Mouse (Mus musculus): ENCODE measurements around the gene Rap1gap2. TPM values are rescaled to one million over a fixed set of nuclear protein-coding genes. Genes with fewer than 3 reads are reported as not detected.

The Rap1gap2 gene
- polyA plus RNA-seq, 1 experiment from 2014 or later, result 1.5 TPM

DNA sequence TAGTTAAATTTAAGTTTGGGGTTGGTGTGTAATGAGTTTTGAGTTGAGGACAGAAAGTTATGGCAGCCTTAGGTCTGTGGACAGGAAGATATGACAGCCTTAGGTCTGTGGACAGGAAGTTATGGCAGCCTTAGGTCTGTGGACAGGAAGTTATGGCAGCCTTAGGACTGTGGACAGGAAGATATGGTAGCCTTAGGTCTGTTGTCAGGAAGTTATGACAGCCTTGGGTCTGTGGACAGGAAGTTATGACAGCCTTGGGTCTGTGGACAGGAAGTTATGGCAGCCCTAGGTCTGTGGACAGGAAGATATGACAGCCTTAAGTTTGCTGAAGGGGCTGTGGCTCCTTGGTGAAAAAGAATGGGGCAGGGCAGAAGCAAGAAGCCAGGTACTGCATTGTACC is 14.6 kb upstream of the Rap1gap2 start:
- H3K4me1 ChIP-seq (replicated peaks; ENCODE audit: control insufficient read depth, insufficient read depth, low read length), result no peaks in the 10 kb centered on the region
- H3K27ac ChIP-seq (ENCODE audit: low read length), result no peak overlapping the region
- no peak for ATAC-seq (ENCODE audit: low read depth)
- H3K4me3 ChIP-seq (ENCODE audit: low read length), result no peak overlapping the region
- H3K36me3 ChIP-seq (ENCODE audit: control insufficient read depth, insufficient read depth, low read length), result no peaks in the 10 kb centered on the region
- H3K4me2 ChIP-seq (ENCODE audit: low read depth, low read length), result no peak overlapping the region
- no peak overlapping the region for H3K9ac ChIP-seq (ENCODE audit: low read length)
- peaks cover 10% of the 10 kb centered on the region for H3K27me3 ChIP-seq (ENCODE audit: control insufficient read depth, insufficient read depth, low read depth, low read length)
- no peaks in the 10 kb centered on the region for H3K9me3 ChIP-seq (ENCODE audit: control insufficient read depth, low read length)

GRCm38 (mm10) chr11:74623693-74624092 is 13.0 kb upstream of the Rap1gap2 start:
- no peak overlapping the region for H3K4me2 ChIP-seq (ENCODE audit: low read depth, low read length)

DNA sequence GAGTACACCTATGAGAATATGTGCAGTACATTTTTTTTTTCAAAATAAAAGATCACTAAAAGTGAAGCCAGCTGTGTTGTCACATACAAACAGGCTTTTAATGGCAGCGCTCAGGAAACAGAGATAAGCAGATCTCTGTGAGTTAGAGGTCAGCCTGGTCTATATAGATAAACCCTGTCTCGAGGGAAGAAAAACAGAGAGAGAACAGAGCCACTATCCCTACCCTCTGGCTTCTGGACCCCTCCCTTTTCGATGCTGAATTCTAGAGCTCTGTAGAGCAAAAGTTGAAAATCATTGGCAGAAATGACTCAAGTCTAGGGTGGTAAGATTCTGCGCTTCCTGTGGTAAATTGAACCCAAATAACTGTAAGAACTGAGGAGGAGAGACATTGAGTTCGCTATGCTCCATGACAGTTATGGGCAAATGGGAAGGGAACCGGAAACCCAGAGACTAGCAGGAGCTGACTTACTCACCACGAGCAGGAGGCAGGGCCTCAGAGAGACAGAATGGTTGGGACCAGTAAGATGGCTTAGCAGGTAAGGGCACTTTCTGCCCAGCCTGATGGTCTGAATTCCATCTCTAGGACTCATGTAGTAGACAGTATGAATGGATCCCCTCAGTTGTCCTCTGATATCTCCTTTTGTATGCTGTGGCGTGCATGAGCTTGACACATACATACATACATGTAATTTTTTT is 11.4 kb upstream of the Rap1gap2 start:
- Histone ChIP-seq H3K4me2 (ENCODE audit: low read depth, low read length) (no peak overlapping the region), H3K9me3 (ENCODE audit: control insufficient read depth, low read length) (no peaks in the 10 kb centered on the region), H3K27ac (ENCODE audit: low read length) (no peak overlapping the region), H3K4me3 (ENCODE audit: low read length) (no peak overlapping the region), H3K36me3 (ENCODE audit: control insufficient read depth, insufficient read depth, low read length) (no peaks in the 10 kb centered on the region), H3K4me1 (replicated peaks; ENCODE audit: control insufficient read depth, insufficient read depth, low read length) (peaks cover 5% of the 10 kb centered on the region; the same call in 1 of the 2 replicates), H3K9ac (ENCODE audit: low read length) (no peak overlapping the region), H3K27me3 (ENCODE audit: control insufficient read depth, insufficient read depth, low read depth, low read length) (peaks cover 21% of the 10 kb centered on the region)
- ATAC-seq (ENCODE audit: low read depth), result no peak
- 67% methylated on average over 8 of the region's 8 CpGs for WGBS

More at GRCm38 (mm10) chr11:74623693-74624092, 13.0 kb upstream of the Rap1gap2 start:
- Histone ChIP-seq H3K9me3 (ENCODE audit: control insufficient read depth, low read length) (no peaks in the 10 kb centered on the region), H3K9ac (ENCODE audit: low read length) (no peak overlapping the region), H3K4me1 (replicated peaks; ENCODE audit: control insufficient read depth, insufficient read depth, low read length) (peaks cover 5% of the 10 kb centered on the region; the same call in 1 of the 2 replicates), H3K36me3 (ENCODE audit: control insufficient read depth, insufficient read depth, low read length) (no peaks in the 10 kb centered on the region), H3K4me3 (ENCODE audit: low read length) (no peak overlapping the region), H3K27me3 (ENCODE audit: control insufficient read depth, insufficient read depth, low read depth, low read length) (peaks cover 21% of the 10 kb centered on the region), H3K27ac (ENCODE audit: low read length) (no peak overlapping the region)
- ATAC-seq (ENCODE audit: low read depth), result no peak
- WGBS, result 63% methylated on average over 6 of the region's 6 CpGs

DNA sequence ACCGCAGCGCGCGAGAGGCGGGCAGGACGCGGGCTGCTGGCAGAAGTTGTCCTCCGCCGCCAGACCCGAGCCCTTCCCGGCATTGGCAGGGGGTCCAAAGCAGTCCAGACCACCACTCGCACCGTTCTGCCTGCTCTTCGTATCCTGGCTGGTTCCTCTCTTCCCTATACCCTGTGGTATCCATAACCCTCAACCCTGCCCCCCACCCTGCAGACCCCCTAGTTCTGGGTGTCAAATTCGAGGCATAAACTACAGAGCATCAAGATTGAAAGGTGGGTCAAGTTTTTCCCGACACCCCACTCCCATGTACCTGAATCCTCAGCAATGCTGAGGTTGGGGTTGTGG is 9.2 kb upstream of the Rap1gap2 start:
- Histone ChIP-seq H3K4me3 (ENCODE audit: low read length) (peak overlapping the region; percentile 27), H3K27me3 (ENCODE audit: control insufficient read depth, insufficient read depth, low read depth, low read length) (peaks cover 21% of the 10 kb centered on the region), H3K9ac (ENCODE audit: low read length) (no peak overlapping the region), H3K4me1 (replicated peaks; ENCODE audit: control insufficient read depth, insufficient read depth, low read length) (peaks cover 5% of the 10 kb centered on the region; the same call in 1 of the 2 replicates), H3K4me2 (ENCODE audit: low read depth, low read length) (peak overlapping the region; percentile 43; the same call in 1 of the 2 replicates), H3K9me3 (ENCODE audit: control insufficient read depth, low read length) (no peaks in the 10 kb centered on the region), H3K36me3 (ENCODE audit: control insufficient read depth, insufficient read depth, low read length) (no peaks in the 10 kb centered on the region), H3K27ac (ENCODE audit: low read length) (no peak overlapping the region)
- ATAC-seq (ENCODE audit: low read depth), result no peak
- 1% methylated on average over 16 of the region's 16 CpGs for WGBS

DNA sequence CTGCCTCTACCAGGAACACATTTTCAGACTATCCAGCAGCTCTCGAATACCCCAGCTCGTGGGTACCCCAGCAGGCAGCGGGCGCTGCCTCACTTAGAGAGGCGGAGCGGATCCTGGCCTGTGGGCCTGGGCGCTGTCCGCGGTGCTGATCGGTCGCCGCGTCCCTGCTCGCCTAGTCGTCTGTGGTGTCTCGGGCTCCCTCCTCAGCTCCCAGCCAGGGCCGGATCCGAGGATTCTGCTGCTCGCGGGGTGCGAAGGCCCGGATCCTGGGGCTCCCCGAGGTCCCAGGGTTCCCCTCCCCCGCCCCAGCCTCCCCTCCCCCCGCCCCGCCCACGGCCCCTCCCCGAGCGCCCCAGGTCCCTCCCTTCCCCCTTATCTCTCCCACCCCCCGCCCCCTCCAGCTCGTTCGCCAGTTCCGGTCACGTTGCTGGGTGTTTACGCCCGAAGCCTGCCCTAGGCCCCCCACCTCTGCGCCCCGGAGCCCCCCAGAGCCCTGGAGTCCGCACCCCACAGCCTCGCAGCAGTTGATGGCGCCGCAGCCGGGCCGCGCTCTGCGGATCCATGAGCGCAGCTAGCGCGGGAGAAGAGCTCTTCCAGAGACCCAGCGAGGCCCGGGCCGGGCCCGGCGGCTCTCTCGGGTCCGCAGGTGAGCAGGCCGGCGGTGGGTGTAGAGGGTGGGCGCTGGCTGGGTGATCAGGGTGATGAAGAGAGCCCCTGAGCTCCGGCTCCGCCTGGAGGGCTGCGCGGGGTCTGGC is 8.7 kb upstream of the Rap1gap2 start, which contains the start of gene Ccdc92b:
TSS of gene Ccdc92b (plus strand) at position 405 of the 755 bp plus-strand sequence.
- Histone ChIP-seq H3K4me3 (ENCODE audit: low read length) (peak within 1 kb of the TSS; percentile 27), H3K27ac (ENCODE audit: low read length) (no peak within 1 kb of the TSS), H3K27me3 (ENCODE audit: control insufficient read depth, insufficient read depth, low read depth, low read length) (peaks cover 21% of the 10 kb centered on the region), H3K9ac (ENCODE audit: low read length) (no peak within 1 kb of the TSS), H3K4me2 (ENCODE audit: low read depth, low read length) (peak within 1 kb of the TSS; percentile 43), H3K9me3 (ENCODE audit: control insufficient read depth, low read length) (no peaks in the 10 kb centered on the region), H3K4me1 (replicated peaks; ENCODE audit: control insufficient read depth, insufficient read depth, low read length) (peaks cover 5% of the 10 kb centered on the region; the same call in 1 of the 2 replicates), H3K36me3 (ENCODE audit: control insufficient read depth, insufficient read depth, low read length) (no peaks in the 10 kb centered on the region)
- ATAC-seq (ENCODE audit: low read depth), result peak; percentile 93
- WGBS, result 2% methylated on average over 42 of the region's 63 CpGs

DNA sequence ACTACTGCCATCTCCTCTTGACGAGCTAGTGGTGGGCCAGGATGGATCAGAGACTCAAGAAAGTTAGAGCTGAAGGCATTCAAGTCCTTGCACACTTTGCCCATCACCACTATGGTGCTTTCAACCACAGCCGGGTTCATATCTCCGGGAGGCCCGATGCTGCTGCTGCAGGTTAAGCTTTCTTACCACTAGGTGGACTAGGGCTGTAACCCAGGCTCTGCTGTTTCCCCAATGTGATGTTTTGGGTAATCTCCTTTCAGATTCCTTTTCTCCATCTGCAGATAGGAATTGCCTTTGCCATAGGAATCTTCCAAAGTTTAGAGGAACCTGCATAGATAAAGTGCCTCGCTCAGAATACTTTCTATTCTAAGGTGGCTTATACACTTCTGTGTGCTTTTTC is 4.9 kb upstream of the Rap1gap2 start:
- no peak overlapping the region for H3K4me3 ChIP-seq (ENCODE audit: low read length)
- peaks cover 25% of the 10 kb centered on the region for H3K27me3 ChIP-seq (ENCODE audit: control insufficient read depth, insufficient read depth, low read depth, low read length)
- no peaks in the 10 kb centered on the region for H3K9me3 ChIP-seq (ENCODE audit: control insufficient read depth, low read length)
- H3K4me1 ChIP-seq (replicated peaks; ENCODE audit: control insufficient read depth, insufficient read depth, low read length), result peaks cover 9% of the 10 kb centered on the region; the same call in 1 of the 2 replicates
- no peak overlapping the region for H3K4me2 ChIP-seq (ENCODE audit: low read depth, low read length)
- ATAC-seq (ENCODE audit: low read depth), result no peak
- no peaks in the 10 kb centered on the region for H3K36me3 ChIP-seq (ENCODE audit: control insufficient read depth, insufficient read depth, low read length)
- H3K27ac ChIP-seq (ENCODE audit: low read length), result no peak overlapping the region
- no peak overlapping the region for H3K9ac ChIP-seq (ENCODE audit: low read length)
- WGBS, result 46% methylated on average over 5 of the region's 5 CpGs

DNA sequence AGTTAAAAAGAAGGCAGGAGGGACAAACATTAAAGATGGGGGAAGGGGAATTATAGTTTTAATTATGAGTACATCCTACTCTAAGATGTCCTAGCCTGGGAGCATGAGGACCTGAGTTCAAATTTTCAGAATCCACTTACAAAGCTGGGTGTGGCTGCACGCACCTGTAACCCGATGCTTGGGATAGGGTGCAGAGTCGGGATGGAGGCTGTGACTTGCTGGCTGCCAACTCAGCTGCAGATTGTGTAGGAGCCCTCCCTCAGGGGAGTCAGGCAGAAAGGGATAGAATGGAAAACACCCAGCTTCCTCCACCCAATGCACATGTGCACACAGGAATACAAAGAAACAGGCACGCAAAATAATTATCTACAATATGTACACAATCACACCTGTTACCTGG is 2.7 kb upstream of the Rap1gap2 start:
- Histone ChIP-seq H3K9ac (ENCODE audit: low read length) (no peak overlapping the region), H3K9me3 (ENCODE audit: control insufficient read depth, low read length) (no peaks in the 10 kb centered on the region), H3K4me3 (ENCODE audit: low read length) (no peak overlapping the region), H3K27me3 (ENCODE audit: control insufficient read depth, insufficient read depth, low read depth, low read length) (peaks cover 20% of the 10 kb centered on the region), H3K4me1 (replicated peaks; ENCODE audit: control insufficient read depth, insufficient read depth, low read length) (0 out of 2 replicates have a peak, but pooled peaks cover 6% of the 10 kb centered on the region), H3K4me2 (ENCODE audit: low read depth, low read length) (no peak overlapping the region), H3K27ac (ENCODE audit: low read length) (no peak overlapping the region), H3K36me3 (ENCODE audit: control insufficient read depth, insufficient read depth, low read length) (no peaks in the 10 kb centered on the region)
- 56% methylated on average over 4 of the region's 4 CpGs for WGBS
- no peak for ATAC-seq (ENCODE audit: low read depth)

- no peak overlapping the region for H3K4me3 ChIP-seq (ENCODE audit: low read length)
- ATAC-seq (ENCODE audit: low read depth), result no peak
- peaks cover 20% of the 10 kb centered on the region for H3K27me3 ChIP-seq (ENCODE audit: control insufficient read depth, insufficient read depth, low read depth, low read length)
- H3K4me1 ChIP-seq (replicated peaks; ENCODE audit: control insufficient read depth, insufficient read depth, low read length), result 0 out of 2 replicates have a peak, but pooled peaks cover 6% of the 10 kb centered on the region
- no peaks in the 10 kb centered on the region for H3K9me3 ChIP-seq (ENCODE audit: control insufficient read depth, low read length)
- no peak overlapping the region for H3K9ac ChIP-seq (ENCODE audit: low read length)
- WGBS, result 5% methylated on average over 7 of the region's 7 CpGs
- 0 out of 2 replicates have a peak overlapping the region, but pooled peaks have one; percentile 58 for H3K4me2 ChIP-seq (ENCODE audit: low read depth, low read length)
- H3K36me3 ChIP-seq (ENCODE audit: control insufficient read depth, insufficient read depth, low read length), result no peaks in the 10 kb centered on the region
- H3K27ac ChIP-seq (ENCODE audit: low read length), result no peak overlapping the region
Measured at GRCm38 (mm10) chr11:74611437-74611836, 722 bp upstream of the Rap1gap2 start.

GRCm38 (mm10) chr11:74610068-74610467 is 647 bp downstream of the Rap1gap2 start:
- Histone ChIP-seq H3K36me3 (ENCODE audit: control insufficient read depth, insufficient read depth, low read length) (no peaks in the 10 kb centered on the region), H3K4me3 (ENCODE audit: low read length) (no peak overlapping the region), H3K4me2 (ENCODE audit: low read depth, low read length) (no peak overlapping the region), H3K9ac (ENCODE audit: low read length) (no peak overlapping the region), H3K4me1 (replicated peaks; ENCODE audit: control insufficient read depth, insufficient read depth, low read length) (0 out of 2 replicates have a peak, but pooled peaks cover 6% of the 10 kb centered on the region), H3K27me3 (ENCODE audit: control insufficient read depth, insufficient read depth, low read depth, low read length) (peaks cover 20% of the 10 kb centered on the region), H3K27ac (ENCODE audit: low read length) (no peak overlapping the region), H3K9me3 (ENCODE audit: control insufficient read depth, low read length) (no peaks in the 10 kb centered on the region)
- WGBS, result 8% methylated on average over 5 of the region's 5 CpGs
- no peak for ATAC-seq (ENCODE audit: low read depth)
